Mouse (Mus musculus) CH12.LX (cell line): ENCODE results near the gene Fntb.

ENCODE experiments used
- E2F4 ChIP-seq: IDR thresholded peaks from 2 replicates; pipeline ENCODE4 v1.6.1; 2011; ENCODE audit warnings: low read depth, low read length, improper control_type of control experiment; ENCODE audit not compliant: insufficient replicate concordance
- MAZ ChIP-seq: IDR thresholded peaks from 2 replicates; pipeline ENCODE4 v1.6.1; 2012; ENCODE audit warnings: low read depth, mild to moderate bottlenecking, inconsistent platforms, low read length, improper control_type of control experiment, moderate library complexity
- MYC ChIP-seq: IDR thresholded peaks from 2 replicates; pipeline ENCODE4 v1.6.1; 2011; ENCODE audit warnings: low read depth, mild to moderate bottlenecking, improper control_type of control experiment, low read length
- POLR2A ChIP-seq: IDR thresholded peaks from 2 replicates; pipeline ENCODE4 v1.6.1; 2011; ENCODE audit warnings: low read depth, mild to moderate bottlenecking, improper control_type of control experiment, low read length
- TCF12 ChIP-seq: IDR thresholded peaks from 2 replicates; pipeline ENCODE4 v1.6.1; 2014; ENCODE audit warnings: low read depth, mild to moderate bottlenecking, inconsistent platforms, low read length, improper control_type of control experiment
- USF1 ChIP-seq: IDR thresholded peaks from 2 replicates; pipeline ENCODE4 v1.6.1; 2014; ENCODE audit warnings: low read depth, mild to moderate bottlenecking, inconsistent platforms, low read length, improper control_type of control experiment

DNA sequence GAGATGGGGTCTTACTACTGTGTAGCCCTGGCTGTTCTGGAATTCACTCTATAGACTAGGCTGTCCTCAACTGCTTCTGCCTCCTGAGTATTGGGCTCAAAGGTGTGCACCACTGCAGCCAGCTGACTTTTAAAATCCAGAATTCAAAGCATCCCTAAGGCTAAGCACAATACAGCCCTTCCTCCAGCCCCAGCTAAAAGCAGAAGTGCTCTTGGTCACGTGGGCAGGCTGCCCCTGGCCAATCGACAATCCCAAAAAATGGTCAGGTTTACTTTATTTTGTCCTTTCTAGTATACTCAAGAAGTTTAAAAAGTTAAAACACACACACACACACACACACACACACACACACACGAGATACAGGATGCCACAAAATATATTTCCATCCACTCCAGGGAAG is 177.7 kb downstream of the Fntb start:
- TF ChIP-seq TCF12: no peak
- TF ChIP-seq E2F4: no peak
- TF ChIP-seq MAZ: no peak
- TF ChIP-seq USF1: peak; percentile 47
- TF ChIP-seq MYC: no peak
- no peak for TF ChIP-seq POLR2A
